16 mouse cellular contexts compared by ENCODE assay signal in genomic region chr5:63828380-63829185, GRCm38 (mm10). TPM values are rescaled to one million over a fixed set of nuclear protein-coding genes. Genes with fewer than 3 reads are reported as not detected.
A peak's percentile ranks its signal among the peaks of the same experiment; 100 is the strongest.
DNase-seq lines count a peak whose midpoint lies in the region; ATAC-seq lines count a peak whose summit lies in the region.
"Had no signal": no experiment of that assay in that cellular context is flagged by ENCODE, and none has a peak within 500 bp of the region (broad histone marks: within the 10 kb centered on the region; RNA-seq: fewer than 3 reads in every experiment).

No protein-coding gene starts in this region.

- ATAC-seq in kidney, embryonic 15.5 days (replicated peaks; ENCODE audit: low FRiP score), result no peak
- no peak for ATAC-seq in lung, embryonic 16.5 days (ENCODE audit: low read depth)
- ATAC-seq in limb, embryonic 15.5 days (ENCODE audit: insufficient number of reproducible peaks, low FRiP score, low TSS enrichment, low read depth), result no peak
- ATAC-seq in stomach, embryonic 15.5 days (ENCODE audit: insufficient read depth, low FRiP score, low read depth), result no peak
- ATAC-seq: forebrain, embryonic 13.5 days had no signal

- WGBS in kidney, embryonic 15.5 days, result 63% methylated on average over 10 of the region's 10 CpGs
- 65% methylated on average over 10 of the region's 10 CpGs for WGBS in lung, embryonic 16.5 days
- 67% methylated on average over 10 of the region's 10 CpGs for WGBS in limb, embryonic 15.5 days
- 70% methylated on average over 10 of the region's 10 CpGs for WGBS in stomach, embryonic 15.5 days

- H3K27ac ChIP-seq in kidney, embryonic 15.5 days, result peak overlapping the region; percentile 75
- H3K27ac ChIP-seq in lung, embryonic 16.5 days (ENCODE audit: low read length), result peak overlapping the region; percentile 21; the same call in 1 of the 2 replicates
- 0 out of 2 replicates have a peak overlapping the region, but pooled peaks have one; percentile 8 for H3K27ac ChIP-seq in limb, embryonic 15.5 days
- 0 out of 2 replicates have a peak overlapping the region, but pooled peaks have one; percentile 9 for H3K27ac ChIP-seq in stomach, embryonic 15.5 days
- H3K27ac ChIP-seq: forebrain, embryonic 13.5 days; gastrocnemius, adult 2 months; hindbrain, embryonic 15.5 days; neural tube, embryonic 13.5 days had no signal

- no peak for DNase-seq in kidney, postnatal 25 days
- no peak for DNase-seq in lung, adult 18-20 months
- DNase-seq in right cerebral cortex, postnatal 14 days, result no peak
- no peak for DNase-seq in thymus, postnatal 0 days (ENCODE audit: low spot score)
- DNase-seq: adrenal gland, adult 2 months; cerebellum, adult 18-20 months; gastrocnemius, adult 2 months; thymus, postnatal 36 days had no signal

- H3K9ac ChIP-seq in kidney, embryonic 15.5 days, result no peak overlapping the region
- H3K9ac ChIP-seq in lung, embryonic 16.5 days (ENCODE audit: low read length), result no peak overlapping the region
- H3K9ac ChIP-seq in limb, embryonic 15.5 days, result no peak overlapping the region
- no peak overlapping the region for H3K9ac ChIP-seq in stomach, embryonic 15.5 days
- H3K9ac ChIP-seq: forebrain, embryonic 13.5 days; hindbrain, embryonic 15.5 days; neural tube, embryonic 13.5 days had no signal

- no peaks in the 10 kb centered on the region for H3K36me3 ChIP-seq in kidney, embryonic 15.5 days
- no peaks in the 10 kb centered on the region for H3K36me3 ChIP-seq in lung, embryonic 16.5 days (ENCODE audit: control insufficient read depth, insufficient read depth, low read length)
- H3K36me3 ChIP-seq in limb, embryonic 15.5 days, result no peaks in the 10 kb centered on the region
- no peaks in the 10 kb centered on the region for H3K36me3 ChIP-seq in stomach, embryonic 15.5 days
- H3K36me3 ChIP-seq: G1E; hindbrain, embryonic 15.5 days; neural tube, embryonic 13.5 days had no signal

- peaks cover 42% of the 10 kb centered on the region for H3K4me1 ChIP-seq in kidney, embryonic 15.5 days
- H3K4me1 ChIP-seq in lung, embryonic 16.5 days (replicated peaks; ENCODE audit: control insufficient read depth, insufficient read depth, low read length), result peaks cover 27% of the 10 kb centered on the region
- peaks cover 11% of the 10 kb centered on the region; the same call in 1 of the 2 replicates for H3K4me1 ChIP-seq in limb, embryonic 15.5 days
- H3K4me1 ChIP-seq in stomach, embryonic 15.5 days, result peaks cover 17% of the 10 kb centered on the region; the same call in 1 of the 2 replicates
- H3K4me1 ChIP-seq: forebrain, embryonic 13.5 days; hindbrain, embryonic 15.5 days had no signal

- no peak overlapping the region for H3K4me3 ChIP-seq in kidney, embryonic 15.5 days (replicated peaks)
- no peak overlapping the region for H3K4me3 ChIP-seq in lung, embryonic 16.5 days (ENCODE audit: low read length)
- H3K4me3 ChIP-seq in limb, embryonic 15.5 days, result no peak overlapping the region
- no peak overlapping the region for H3K4me3 ChIP-seq in stomach, embryonic 15.5 days (replicated peaks)
- H3K4me3 ChIP-seq: forebrain, embryonic 13.5 days; gastrocnemius, adult 2 months; hindbrain, embryonic 15.5 days; neural tube, embryonic 13.5 days had no signal

- H3K4me2 ChIP-seq in kidney, embryonic 15.5 days, result no peak overlapping the region
- H3K4me2 ChIP-seq in lung, embryonic 16.5 days (ENCODE audit: low read depth, low read length), result no peak overlapping the region
- H3K4me2 ChIP-seq in limb, embryonic 15.5 days, result no peak overlapping the region
- no peak overlapping the region for H3K4me2 ChIP-seq in stomach, embryonic 15.5 days
- H3K4me2 ChIP-seq: forebrain, embryonic 13.5 days; hindbrain, embryonic 15.5 days; neural tube, embryonic 13.5 days had no signal

- no peaks in the 10 kb centered on the region for H3K27me3 ChIP-seq in kidney, embryonic 15.5 days
- no peaks in the 10 kb centered on the region for H3K27me3 ChIP-seq in lung, embryonic 16.5 days (ENCODE audit: control insufficient read depth, insufficient read depth, low read depth, low read length)
- H3K27me3 ChIP-seq in limb, embryonic 15.5 days, result no peaks in the 10 kb centered on the region
- no peaks in the 10 kb centered on the region for H3K27me3 ChIP-seq in stomach, embryonic 15.5 days (replicated peaks)
- H3K27me3 ChIP-seq: forebrain, embryonic 13.5 days; hindbrain, embryonic 15.5 days; neural tube, embryonic 13.5 days had no signal

- H3K9me3 ChIP-seq in kidney, embryonic 15.5 days (replicated peaks), result no peaks in the 10 kb centered on the region
- H3K9me3 ChIP-seq in lung, embryonic 16.5 days (ENCODE audit: control insufficient read depth, low read length), result no peaks in the 10 kb centered on the region
- no peaks in the 10 kb centered on the region for H3K9me3 ChIP-seq in limb, embryonic 15.5 days
- no peaks in the 10 kb centered on the region for H3K9me3 ChIP-seq in stomach, embryonic 15.5 days
- H3K9me3 ChIP-seq: forebrain, embryonic 13.5 days; hindbrain, embryonic 15.5 days; neural tube, embryonic 13.5 days had no signal

RNA-seq across cellular contexts. Expression of gene 0610040J01Rik, which starts 16.4 kb away (rescaled TPM):
- polyA plus RNA-seq in kidney, embryonic 15.5 days (2015; fragmentation: Nextera tagmentation; extraction: Ambion mirVana), result 48.8 and 51.9 TPM in 2 replicates
- polyA plus RNA-seq in lung, embryonic 16.5 days (2015; fragmentation: Nextera tagmentation; extraction: Ambion mirVana), result 26.7 and 27.7 TPM in 2 replicates
- polyA plus RNA-seq in limb, embryonic 15.5 days (2015; fragmentation: Nextera tagmentation; extraction: Ambion mirVana), result 5.0 and 5.1 TPM in 2 replicates
- 44.8 and 54.4 TPM in 2 replicates for polyA plus RNA-seq in stomach, embryonic 15.5 days (2015; fragmentation: Nextera tagmentation; extraction: Ambion mirVana)
- 0.47 and 0.69 TPM in 2 replicates for polyA plus RNA-seq in thymus, postnatal 0 days (2015; fragmentation: Nextera tagmentation; extraction: Ambion mirVana)
- polyA plus RNA-seq: G1E had no signal

Comparison
In these comparisons a context has a peak if more than half of its experiments do, and no peak if none do; other contexts are left out.
1. H3K27ac ChIP-seq: peak in every context shown above with its lines; median percentile 75 in kidney, embryonic 15.5 days; 21 in lung, embryonic 16.5 days; 9 in stomach, embryonic 15.5 days; 8 in limb, embryonic 15.5 days.